Mouse (Mus musculus) limb, embryonic 11.5 days (tissue): ENCODE data around the gene Magi2. TPM values are rescaled to one million over a fixed set of nuclear protein-coding genes. Genes with fewer than 3 reads are reported as not detected.

Experiments
- ATAC-seq: fragments of 200-750 bp; cut with Nextera tagmentation; 2 replicates; pipeline ENCODE4 v1.8.0; 2017; ENCODE audit warnings: low read depth; ENCODE audit not compliant: insufficient number of reproducible peaks, low FRiP score, low TSS enrichment
- DNase-seq: peaks from one replicate; pipeline ENCODE4 v3.0.0-alpha.2; 2015; ENCODE audit warnings: low spot score
- H3K27ac ChIP-seq: fragments of 300-500 bp; sonication (generic); replicated peaks from 2 replicates; pipeline ENCODE4 v1.5.1; 2014; ENCODE audit warnings: low read depth, mild to moderate bottlenecking, low read length
- H3K27me3 ChIP-seq: fragments of 300-500 bp; sonication (generic); 2 replicates; pipeline ENCODE4 v1.6.1; 2014; ENCODE audit warnings: mild to moderate bottlenecking, low read length, mixed read lengths; ENCODE audit not compliant: control insufficient read depth, insufficient read depth
- H3K36me3 ChIP-seq: fragments of 300-500 bp; sonication (generic); 2 replicates; pipeline ENCODE4 v1.6.1; 2014; ENCODE audit warnings: mild to moderate bottlenecking, low read length, moderate library complexity, mixed read lengths; ENCODE audit not compliant: control insufficient read depth, insufficient read depth
- H3K4me1 ChIP-seq: fragments of 300-500 bp; sonication (generic); 2 replicates; pipeline ENCODE4 v1.6.1; 2014; ENCODE audit warnings: low read length, mixed read lengths; ENCODE audit not compliant: control insufficient read depth, insufficient read depth
- H3K4me2 ChIP-seq: fragments of 300-500 bp; sonication (generic); 2 replicates; pipeline ENCODE4 v1.6.1; 2014; ENCODE audit warnings: low read depth, mild to moderate bottlenecking, moderate library complexity; ENCODE audit not compliant: severe bottlenecking
- H3K4me3 ChIP-seq: fragments of 300-500 bp; sonication (generic); 2 replicates; pipeline ENCODE4 v1.5.1; 2014; ENCODE audit warnings: low read depth, low read length
- H3K9ac ChIP-seq: fragments of 300-500 bp; sonication (generic); 2 replicates; pipeline ENCODE4 v1.6.1; 2014; ENCODE audit warnings: mild to moderate bottlenecking, low read length
- H3K9me3 ChIP-seq: fragments of 300-500 bp; sonication (generic); 2 replicates; pipeline ENCODE4 v1.6.1; 2016; ENCODE audit warnings: low read length; ENCODE audit not compliant: control insufficient read depth
- WGBS: fragments of 180-500 bp; shearing (Covaris S2); extraction: QIAGEN DNeasy Blood & Tissue Kit; methylation state at CpG from one replicate; pipeline ENCODE4 v1.1.7; 2014; 5-methylcytosine and 5-hydroxymethylcytosine counted together
- polyA plus RNA-seq: library from polyadenylated mRNA; unstranded; fragments of >200 nt; fragmentation: Nextera tagmentation; extraction: Ambion mirVana; gene quantifications from 2 replicates; pipeline ENCODE4 v1.2.1, GENCODE M21; 2014

The Magi2 gene
- polyA plus RNA-seq, 1 experiment from 2014 or later, result 2.8 TPM

- no peaks in the 10 kb centered on the region for H3K4me1 ChIP-seq
- no peak overlapping the region for H3K9ac ChIP-seq
- WGBS, result 91% methylated on average over 2 of the region's 2 CpGs
- H3K9me3 ChIP-seq, result no peaks in the 10 kb centered on the region
- H3K4me3 ChIP-seq, result no peak overlapping the region
- H3K36me3 ChIP-seq, result no peaks in the 10 kb centered on the region
- DNase-seq (no peak), ATAC-seq (no peak)
- H3K27ac ChIP-seq, result no peak overlapping the region
- H3K27me3 ChIP-seq, result no peaks in the 10 kb centered on the region
- H3K4me2 ChIP-seq, result no peak overlapping the region
Observed at GRCm38 (mm10) chr5:19717296-19717695, 490.5 kb downstream of the Magi2 start.

GRCm38 (mm10) chr5:19726277-19726676, 499.4 kb downstream of the Magi2 start:
- Histone ChIP-seq H3K9ac (no peak overlapping the region), H3K4me2 (no peak overlapping the region), H3K27ac (no peak overlapping the region), H3K9me3 (no peaks in the 10 kb centered on the region), H3K27me3 (no peaks in the 10 kb centered on the region), H3K36me3 (no peaks in the 10 kb centered on the region), H3K4me1 (no peaks in the 10 kb centered on the region), H3K4me3 (no peak overlapping the region)
- DNase-seq, result no peak
- no peak for ATAC-seq

GRCm38 (mm10) chr5:19745376-19745775, 518.5 kb downstream of the Magi2 start:
- Histone ChIP-seq H3K9me3 (no peaks in the 10 kb centered on the region), H3K4me3 (no peak overlapping the region), H3K27ac (no peak overlapping the region), H3K9ac (no peak overlapping the region), H3K36me3 (no peaks in the 10 kb centered on the region), H3K4me2 (no peak overlapping the region), H3K4me1 (no peaks in the 10 kb centered on the region), H3K27me3 (no peaks in the 10 kb centered on the region)
- DNase-seq (no peak), ATAC-seq (no peak)
- 90% methylated on average over 2 of the region's 2 CpGs for WGBS

GRCm38 (mm10) chr5:19745916-19746315, 519.1 kb downstream of the Magi2 start:
- Histone ChIP-seq H3K36me3 (no peaks in the 10 kb centered on the region), H3K4me1 (no peaks in the 10 kb centered on the region), H3K4me2 (no peak overlapping the region), H3K4me3 (no peak overlapping the region), H3K27me3 (no peaks in the 10 kb centered on the region), H3K9me3 (no peaks in the 10 kb centered on the region), H3K9ac (no peak overlapping the region), H3K27ac (no peak overlapping the region)
- ATAC-seq (no peak), DNase-seq (no peak)
- WGBS, result 80% methylated on average over 6 of the region's 6 CpGs

GRCm38 (mm10) chr5:19746865-19747514, 520.2 kb downstream of the Magi2 start:
- Histone ChIP-seq H3K27me3 (no peaks in the 10 kb centered on the region), H3K4me3 (no peak overlapping the region), H3K9me3 (no peaks in the 10 kb centered on the region), H3K9ac (no peak overlapping the region), H3K36me3 (no peaks in the 10 kb centered on the region), H3K27ac (no peak overlapping the region), H3K4me1 (no peaks in the 10 kb centered on the region), H3K4me2 (no peak overlapping the region)
- DNase-seq (no peak), ATAC-seq (no peak)
- 71% methylated on average over 12 of the region's 12 CpGs for WGBS

- no peak overlapping the region for H3K9ac ChIP-seq
- no peaks in the 10 kb centered on the region for H3K9me3 ChIP-seq
- H3K27ac ChIP-seq, result no peak overlapping the region
- 59% methylated on average over 3 of the region's 3 CpGs for WGBS
- H3K4me1 ChIP-seq, result no peaks in the 10 kb centered on the region
- DNase-seq (no peak), ATAC-seq (no peak)
- H3K4me3 ChIP-seq, result no peak overlapping the region
- H3K36me3 ChIP-seq, result no peaks in the 10 kb centered on the region
- H3K4me2 ChIP-seq, result no peak overlapping the region
- no peaks in the 10 kb centered on the region for H3K27me3 ChIP-seq
Observed at GRCm38 (mm10) chr5:19747631-19748030, 520.8 kb downstream of the Magi2 start.

GRCm38 (mm10) chr5:19779224-19779623, 552.4 kb downstream of the Magi2 start:
- H3K4me1 ChIP-seq, result no peaks in the 10 kb centered on the region
- no peak overlapping the region for H3K4me3 ChIP-seq
- H3K36me3 ChIP-seq, result no peaks in the 10 kb centered on the region
- no peak overlapping the region for H3K9ac ChIP-seq
- H3K27me3 ChIP-seq, result no peaks in the 10 kb centered on the region
- no peaks in the 10 kb centered on the region for H3K9me3 ChIP-seq
- ATAC-seq (no peak), DNase-seq (no peak)
- WGBS, result 95% methylated on average over 1 of the region's 1 CpGs
- no peak overlapping the region for H3K27ac ChIP-seq
- no peak overlapping the region for H3K4me2 ChIP-seq

GRCm38 (mm10) chr5:19780076-19780475, 553.2 kb downstream of the Magi2 start:
- H3K4me1 ChIP-seq, result no peaks in the 10 kb centered on the region
- ATAC-seq, result no peak

GRCm38 (mm10) chr5:19785320-19785719, 558.5 kb downstream of the Magi2 start:
- no peak for ATAC-seq

More at GRCm38 (mm10) chr5:19780076-19780475, 553.2 kb downstream of the Magi2 start:
- 77% methylated on average over 2 of the region's 2 CpGs for WGBS
- DNase-seq, result no peak
- no peak overlapping the region for H3K4me2 ChIP-seq
- no peak overlapping the region for H3K9ac ChIP-seq
- H3K9me3 ChIP-seq, result no peaks in the 10 kb centered on the region
- no peak overlapping the region for H3K27ac ChIP-seq
- no peak overlapping the region for H3K4me3 ChIP-seq
- no peaks in the 10 kb centered on the region for H3K36me3 ChIP-seq
- no peaks in the 10 kb centered on the region for H3K27me3 ChIP-seq

More at GRCm38 (mm10) chr5:19785320-19785719, 558.5 kb downstream of the Magi2 start:
- Histone ChIP-seq H3K36me3 (no peaks in the 10 kb centered on the region), H3K9ac (no peak overlapping the region), H3K9me3 (no peaks in the 10 kb centered on the region), H3K4me3 (no peak overlapping the region), H3K27ac (no peak overlapping the region), H3K4me2 (no peak overlapping the region), H3K27me3 (no peaks in the 10 kb centered on the region), H3K4me1 (no peaks in the 10 kb centered on the region)
- no peak for DNase-seq
